Mouse (Mus musculus) mouse trophoblast stem cell (cell line): ENCODE data around the gene Pycard.
"Not testable (repeated sequence)": the region's sequence is repeated elsewhere in the genome, so short reads cannot be mapped to it uniquely, and the experiment has no call there.

Experiments used
- in situ Hi-C, 2 experiments: fragments of 300-500 bp; cut with MseI, MboI; formaldehyde crosslinking; loops; 2 replicates in 1 of 2; 3 replicates in 1 of 2; pipeline ENCODE4 v1.15.1; 2025

Pycard gene

DNA sequence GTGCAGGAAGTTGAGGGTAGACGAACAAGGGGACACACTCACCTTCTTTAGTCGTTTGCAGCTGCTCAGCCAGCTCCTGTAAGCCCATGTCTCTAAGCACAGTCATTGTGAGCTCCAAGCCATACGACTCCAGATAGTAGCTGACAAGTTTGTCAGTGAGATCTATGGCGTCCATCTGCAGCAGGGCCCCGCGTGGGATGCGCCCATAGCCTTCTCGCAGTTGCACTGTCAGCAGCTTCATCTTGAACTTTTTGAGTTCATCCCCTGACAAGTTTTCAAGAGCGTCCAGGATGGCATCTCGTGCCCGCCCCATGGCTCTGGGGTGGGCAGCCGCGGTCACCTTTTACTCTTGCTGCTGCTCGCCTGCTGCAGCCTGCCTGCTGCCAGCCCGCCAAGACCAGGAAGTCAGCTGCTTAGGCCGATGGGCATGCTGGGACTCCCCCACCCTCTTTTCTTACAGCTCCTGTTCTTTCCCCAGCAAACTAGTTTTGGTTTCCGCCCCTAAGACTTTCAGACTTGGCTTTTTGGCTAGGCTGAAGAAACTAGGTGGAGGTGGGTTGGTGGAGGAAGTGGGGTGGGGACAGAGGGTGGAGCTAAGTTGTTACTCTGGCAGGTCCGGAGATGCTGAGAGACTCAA, at the start of gene Pycard:
Gene Pycard, minus strand, starts transcription at position 527 of the 637 bp plus-strand sequence.
- in situ Hi-C loops, result no loop called here

DNA sequence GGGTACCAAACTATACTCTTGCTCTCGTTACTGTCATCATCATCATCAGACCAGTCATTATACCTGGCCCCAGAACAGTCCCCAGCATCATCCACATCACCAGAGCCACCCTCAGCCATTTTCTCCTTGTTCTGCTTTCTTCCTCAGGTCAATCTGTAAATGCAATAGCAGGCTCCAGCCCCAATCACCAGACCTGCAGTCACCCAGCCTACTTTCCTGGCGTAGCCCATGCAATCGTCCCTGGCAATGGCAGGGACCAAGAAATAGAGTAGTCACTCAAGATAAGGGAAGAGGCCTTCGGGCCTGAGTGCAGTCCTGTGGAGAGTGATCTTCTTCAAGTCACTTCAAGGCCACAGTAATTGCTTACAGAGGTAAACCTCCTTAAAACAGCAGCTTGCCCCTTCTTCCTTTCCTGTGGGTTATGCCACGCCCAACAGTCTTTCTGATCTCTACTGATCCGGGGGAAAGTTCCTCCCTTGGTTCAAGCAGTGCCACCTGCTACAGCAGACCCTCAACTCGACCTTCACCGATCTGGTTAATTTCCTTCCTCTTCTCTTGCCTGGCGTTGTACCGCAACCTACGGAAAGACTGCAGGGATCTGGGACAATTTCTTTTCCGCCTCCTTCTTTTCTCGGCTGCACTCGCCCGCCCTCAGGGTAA, 48.6 kb upstream of the Pycard start:
- in situ Hi-C loops, result not testable (repeated sequence)

DNA sequence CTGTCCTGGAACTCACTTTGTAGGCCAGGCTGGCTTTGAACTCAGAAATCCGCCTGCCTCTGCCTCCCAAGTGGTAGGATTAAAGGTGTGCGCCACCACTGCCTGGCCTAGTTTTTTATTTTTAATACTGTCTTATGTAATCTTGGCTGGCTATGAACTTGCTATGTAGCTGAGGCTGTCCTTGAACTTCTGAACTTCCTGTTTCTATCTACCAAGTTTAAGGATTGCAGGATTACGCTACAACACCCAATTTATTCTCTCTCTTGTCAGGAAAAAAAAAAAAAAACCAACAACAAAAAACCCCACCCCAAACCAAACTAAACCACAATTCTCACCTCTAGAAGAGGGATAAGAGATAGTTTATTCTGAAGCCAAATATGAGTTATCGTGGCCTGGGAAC, 39.9 kb upstream of the Pycard start:
- in situ Hi-C loops, result no loop called here

DNA sequence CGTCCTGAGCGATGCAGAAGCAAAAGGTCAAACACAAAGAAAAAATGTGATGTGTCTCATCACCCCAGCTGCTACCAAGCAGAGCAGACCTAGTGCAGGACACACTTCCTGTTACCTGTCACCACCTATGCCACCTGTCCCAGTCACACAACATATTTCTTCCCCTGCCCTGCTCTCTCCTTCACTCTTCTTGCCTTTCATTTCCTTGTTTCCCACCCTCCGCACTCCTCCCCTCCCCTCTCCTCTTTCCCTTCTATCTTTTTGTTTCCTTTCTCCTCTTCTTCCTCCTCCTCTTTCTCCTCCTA, 39.3 kb upstream of the Pycard start:
- in situ Hi-C loops, result no loop called here

DNA sequence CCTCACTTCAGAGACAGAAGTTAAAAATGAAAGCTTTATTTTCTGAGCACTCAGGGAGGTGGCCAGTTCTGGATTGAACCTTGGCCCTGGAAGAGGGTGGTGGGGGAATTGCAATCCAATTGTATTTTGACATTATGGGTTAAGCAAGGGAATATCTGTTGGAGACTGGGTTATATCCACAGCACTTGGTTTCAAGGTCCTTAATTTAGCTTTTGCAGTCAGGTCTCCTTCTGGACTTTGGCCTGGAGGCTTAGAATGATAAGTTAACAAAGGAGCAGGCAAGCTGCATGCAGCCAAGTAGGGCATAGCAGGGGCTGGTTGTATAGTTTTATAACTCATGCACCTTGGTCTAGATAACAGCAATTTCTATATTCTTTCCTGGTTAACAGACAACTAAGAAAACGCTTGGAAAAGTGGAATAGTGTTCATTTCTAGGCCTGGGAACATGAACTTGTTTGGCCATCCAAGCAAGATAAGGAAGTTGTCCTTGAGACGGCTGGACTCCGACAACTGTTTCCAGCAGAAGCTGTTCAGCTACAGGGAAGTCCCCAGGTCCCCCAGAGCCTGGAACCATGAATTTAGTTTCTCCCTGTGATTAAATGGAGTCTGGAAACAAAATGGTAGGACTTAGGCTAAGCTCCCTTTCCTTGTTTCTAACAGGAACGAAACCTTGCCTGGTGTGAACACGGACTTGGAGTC, 38.8 kb upstream of the Pycard start:
- in situ Hi-C loops, result no loop called here

DNA sequence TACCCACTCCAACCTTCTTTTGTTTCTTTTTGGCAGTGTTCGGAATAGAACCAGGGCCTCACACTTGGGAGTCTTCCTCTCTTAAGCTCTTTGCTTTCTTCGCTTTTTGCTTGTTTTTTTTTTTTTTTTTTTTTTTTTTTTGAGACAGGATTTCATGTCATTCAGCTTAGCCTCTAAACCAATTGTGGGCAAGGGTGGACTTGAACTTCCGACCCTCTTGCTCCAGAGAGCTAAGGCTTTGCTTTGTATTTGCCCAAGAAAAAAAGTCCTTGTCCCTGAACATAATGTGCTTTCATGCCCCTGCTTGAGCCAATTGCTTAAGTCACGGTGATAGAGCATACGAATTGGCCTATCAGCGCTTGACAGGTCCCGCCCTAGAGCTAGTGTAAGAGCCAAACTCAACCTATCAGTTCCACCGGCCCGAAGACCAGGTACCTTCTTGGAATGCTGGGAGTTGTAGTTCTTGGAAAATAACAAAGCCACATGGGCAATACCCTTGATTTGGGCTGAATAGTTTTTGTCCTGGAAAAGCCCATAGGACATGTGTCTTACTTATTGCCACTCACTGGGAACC, 37.8 kb upstream of the Pycard start:
- in situ Hi-C loops, result no loop called here

DNA sequence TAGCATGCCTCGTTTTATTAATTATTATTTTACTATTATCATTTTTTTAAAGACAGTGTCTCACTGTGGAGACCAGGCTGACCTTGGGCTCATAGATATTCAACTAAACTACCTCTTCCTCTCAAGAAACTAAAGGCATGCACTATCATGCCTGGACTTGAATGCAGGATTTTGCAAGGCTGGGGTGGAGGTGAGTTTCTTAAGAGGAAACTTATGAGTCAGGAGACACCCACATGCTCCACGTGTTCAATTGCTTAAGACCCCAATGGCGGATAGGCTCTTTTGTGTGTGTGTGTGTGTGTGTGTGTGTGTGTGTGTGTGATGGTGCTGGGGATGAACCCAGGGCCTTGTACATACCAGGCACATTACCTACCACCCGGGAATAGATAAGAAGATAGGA, 31.7 kb upstream of the Pycard start:
- in situ Hi-C loops, result no loop called here

DNA sequence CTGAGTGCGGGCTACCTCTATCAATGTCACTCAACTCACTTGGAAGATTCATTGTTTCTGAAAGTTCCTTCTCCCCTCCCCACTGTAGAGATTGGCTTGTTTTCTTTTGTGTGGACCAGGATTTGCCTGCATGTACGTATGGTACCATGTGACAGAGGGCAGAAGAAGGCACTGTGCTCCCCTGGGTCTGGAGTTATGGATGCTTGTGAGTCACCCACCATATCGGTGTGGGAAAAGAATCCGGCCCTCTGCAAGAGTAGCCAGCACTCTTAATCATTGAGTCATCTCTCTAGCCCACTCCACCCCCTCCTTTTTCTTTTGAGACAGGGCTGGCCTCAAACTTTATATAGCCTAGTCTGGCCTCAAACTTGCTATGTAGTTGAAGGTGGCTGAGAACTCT, 31.3 kb upstream of the Pycard start:
- in situ Hi-C loops, result no loop called here

DNA sequence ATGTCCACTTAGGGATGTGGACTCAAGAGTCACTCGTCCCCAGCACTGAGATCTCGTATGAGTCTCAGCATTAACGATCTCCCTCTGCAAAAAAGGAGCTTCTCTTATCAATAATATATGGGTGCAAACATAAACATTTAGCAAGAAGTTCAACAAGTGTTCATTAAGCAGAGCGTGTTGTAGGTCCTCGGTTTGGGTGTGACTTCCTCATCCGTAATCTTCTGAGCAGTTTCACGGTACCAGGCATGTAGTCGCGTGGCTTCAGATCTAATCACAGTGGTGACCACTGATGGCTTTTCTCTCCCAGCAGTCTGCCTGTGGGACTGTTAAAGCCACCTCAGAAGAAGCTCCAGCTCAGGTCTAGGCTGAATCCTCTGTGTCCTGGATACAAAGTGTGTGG, 30.7 kb upstream of the Pycard start:
- in situ Hi-C loops, result no loop called here

DNA sequence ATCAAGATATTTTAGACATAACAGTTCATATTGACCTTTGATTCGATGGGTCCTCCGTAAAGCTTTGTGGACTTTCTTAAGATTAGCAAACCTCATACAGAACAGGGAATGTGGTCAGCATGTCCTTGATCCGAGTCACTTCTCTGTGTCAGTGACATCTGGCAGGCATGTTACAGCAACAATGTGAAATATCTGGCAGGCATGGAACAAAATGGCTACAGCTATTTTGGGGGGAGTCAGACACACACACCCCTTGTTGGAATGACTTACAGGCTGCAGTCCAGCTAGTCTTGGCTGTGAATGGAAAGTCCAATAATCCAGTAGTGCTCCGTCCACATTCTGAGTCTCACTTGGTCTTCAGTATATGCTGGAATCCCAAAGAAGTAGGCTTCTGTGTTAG, 29.9 kb upstream of the Pycard start:
- in situ Hi-C loops, result no loop called here

DNA sequence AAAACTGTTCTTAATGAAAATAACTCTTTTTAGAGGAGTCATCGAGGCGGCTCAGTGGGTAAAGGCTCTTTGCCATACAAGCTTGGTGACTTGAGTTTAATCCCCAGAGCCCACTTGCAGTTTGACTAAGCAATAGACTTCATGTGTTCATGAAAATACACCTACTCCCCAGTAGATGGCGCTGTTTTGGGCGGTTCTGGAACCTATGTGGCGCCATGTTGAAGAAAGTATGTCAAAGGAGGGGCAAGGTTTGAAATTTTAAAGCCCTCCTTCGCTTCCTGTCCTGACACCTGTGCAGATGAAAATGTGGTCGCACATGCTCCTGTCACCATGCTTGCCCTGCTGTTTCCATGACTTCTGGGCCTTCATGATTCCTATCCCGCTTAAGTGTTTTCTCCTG, 29.3 kb upstream of the Pycard start:
- in situ Hi-C loops, result no loop called here

DNA sequence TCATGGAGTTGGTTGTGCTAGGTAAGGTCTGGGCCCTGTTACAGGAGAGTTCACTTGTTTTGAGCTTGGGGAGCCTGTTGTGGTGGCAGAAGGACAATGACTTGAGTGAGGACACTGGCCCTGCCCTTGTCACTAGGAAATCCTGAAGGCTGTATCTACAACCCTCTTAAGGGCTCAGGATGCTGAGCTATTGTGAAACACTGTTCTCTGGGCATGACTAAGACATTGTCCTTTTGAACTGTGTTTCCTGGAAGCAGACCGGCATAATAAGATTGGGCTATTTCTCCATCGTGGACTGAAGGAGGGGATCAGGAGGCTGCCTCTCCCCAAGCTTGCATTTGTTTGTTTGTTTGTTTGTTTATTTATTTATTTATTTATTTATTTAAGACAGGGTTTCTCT, 25.5 kb upstream of the Pycard start:
- in situ Hi-C loops, result loop anchor here (10.0 kb wide), 1 partner anchor 186 kb away; the partner anchor contains the start of gene Cox6a2 (in 2 of the 2)

DNA sequence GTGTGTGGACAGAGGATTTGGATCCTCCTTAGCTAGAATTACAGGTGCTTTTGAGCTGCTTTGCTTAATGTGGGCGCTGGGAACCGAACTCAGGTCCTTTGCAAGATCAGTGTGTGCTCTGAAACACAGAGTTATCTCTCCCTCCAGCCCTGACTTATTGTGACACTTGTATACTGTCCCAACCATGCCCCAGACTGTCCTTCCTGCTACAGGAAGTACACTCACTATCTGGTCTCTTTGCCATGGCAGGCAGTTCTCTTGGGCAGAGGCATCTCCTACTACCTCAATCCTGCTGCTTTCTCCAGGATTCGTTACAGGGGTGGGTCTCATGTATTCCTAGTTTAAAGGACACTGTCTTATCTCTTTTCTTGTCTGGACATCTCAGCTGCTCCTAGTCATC, 24.6 kb upstream of the Pycard start:
- in situ Hi-C loops, result loop anchor here (10.0 kb wide), 1 partner anchor 187 kb away; the partner anchor contains the start of gene Cox6a2 (in 2 of the 2)

DNA sequence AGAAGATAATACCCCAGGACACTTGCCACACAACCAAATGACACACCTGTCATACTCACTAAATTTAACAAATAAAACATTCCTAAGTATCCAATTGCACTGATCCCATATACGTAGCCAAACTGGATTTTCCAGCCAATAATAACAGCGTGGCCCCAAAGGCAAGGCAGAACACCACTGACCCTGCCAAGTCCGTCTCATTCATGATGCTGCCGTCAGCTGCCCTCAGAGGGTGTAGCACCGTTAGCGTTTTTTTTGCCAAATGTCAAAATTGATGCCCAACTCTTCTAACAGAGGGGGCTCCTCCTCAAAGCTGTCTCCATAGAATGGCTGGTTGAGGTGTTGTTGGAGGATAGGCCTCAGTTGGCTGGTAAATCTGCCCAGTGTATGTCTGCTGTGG, 23.0 kb upstream of the Pycard start:
- in situ Hi-C loops, result loop anchor here (10.0 kb wide), 1 partner anchor 188 kb away; the partner anchor contains the start of gene Cox6a2 (in 2 of the 2)

DNA sequence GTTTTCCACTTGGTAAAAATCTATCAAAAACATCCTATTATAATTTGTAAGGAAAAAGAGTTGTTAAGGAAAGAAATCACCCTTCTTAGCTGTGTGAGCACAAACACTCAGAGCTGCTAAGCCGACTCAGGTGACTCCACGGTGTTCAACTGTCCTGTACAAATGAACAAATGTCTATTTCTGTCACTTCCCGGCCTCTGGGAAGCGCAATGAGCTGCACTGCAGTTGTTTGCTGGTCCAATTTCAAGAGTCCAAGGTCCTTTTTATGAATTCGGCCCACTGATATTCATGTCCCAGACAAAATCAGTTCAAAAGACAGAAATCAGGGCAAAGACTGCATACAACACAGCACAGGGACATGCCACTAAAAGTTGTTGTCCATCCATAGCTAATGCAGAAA, 22.5 kb upstream of the Pycard start:
- in situ Hi-C loops, result loop anchor here (10.0 kb wide), 1 partner anchor 189 kb away; the partner anchor contains the start of gene Cox6a2 (in 2 of the 2)

DNA sequence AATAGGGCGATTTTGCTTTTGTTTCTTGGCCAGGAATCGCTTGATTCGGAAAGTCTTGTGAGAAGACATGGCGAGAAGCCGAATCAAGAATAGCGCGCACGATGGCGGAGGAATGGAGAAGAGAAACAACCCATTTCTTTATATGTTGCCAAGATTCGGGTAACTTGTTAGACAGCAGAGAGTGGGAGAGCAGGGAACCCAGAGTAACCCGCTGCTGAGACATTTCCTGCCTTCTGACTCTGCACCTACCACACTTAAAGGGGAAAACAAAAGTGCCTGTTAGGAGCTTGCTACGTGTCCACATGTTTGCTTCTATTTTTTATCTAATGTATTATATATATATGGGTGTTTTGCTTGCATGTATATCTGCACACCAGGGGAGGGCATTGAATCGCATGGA, 19.4 kb upstream of the Pycard start:
- in situ Hi-C loops, result loop anchor here (10.0 kb wide), 1 partner anchor 192 kb away; the partner anchor contains the start of gene Cox6a2 (in 2 of the 2)

DNA sequence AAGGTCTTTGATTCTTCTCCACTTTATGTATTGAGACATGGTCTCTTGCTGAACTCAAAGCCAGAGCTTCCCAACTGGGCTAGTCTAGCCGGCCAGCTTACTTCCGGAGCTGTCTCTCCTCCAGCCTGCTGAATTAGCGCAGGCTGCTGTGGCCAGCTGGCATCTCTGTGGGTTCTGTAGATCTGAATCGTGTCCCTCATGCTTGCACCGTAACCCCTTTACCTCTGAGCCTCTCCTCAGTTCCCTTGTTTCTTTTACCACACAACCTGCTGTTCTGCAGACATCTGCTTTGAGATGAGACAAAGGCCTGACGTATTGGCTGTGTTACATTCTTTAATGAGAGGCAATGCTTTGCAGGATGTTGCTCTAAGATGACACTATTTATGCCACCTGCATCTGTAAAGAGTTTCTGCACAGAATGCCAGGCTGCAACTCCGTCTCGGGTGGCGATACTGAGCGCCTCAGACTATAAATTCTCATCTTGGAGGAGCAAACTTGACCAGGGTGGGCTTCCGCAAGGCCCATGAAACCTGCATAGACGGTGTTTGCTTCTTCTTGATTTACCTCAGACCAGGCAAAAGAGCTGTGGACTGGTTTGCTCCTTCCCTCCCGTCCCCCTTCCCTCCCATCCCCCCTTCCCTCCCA, 18.6 kb upstream of the Pycard start:
- in situ Hi-C loops, result loop anchor here (10.0 kb wide), 1 partner anchor 193 kb away; the partner anchor contains the start of gene Cox6a2 (in 2 of the 2)

DNA sequence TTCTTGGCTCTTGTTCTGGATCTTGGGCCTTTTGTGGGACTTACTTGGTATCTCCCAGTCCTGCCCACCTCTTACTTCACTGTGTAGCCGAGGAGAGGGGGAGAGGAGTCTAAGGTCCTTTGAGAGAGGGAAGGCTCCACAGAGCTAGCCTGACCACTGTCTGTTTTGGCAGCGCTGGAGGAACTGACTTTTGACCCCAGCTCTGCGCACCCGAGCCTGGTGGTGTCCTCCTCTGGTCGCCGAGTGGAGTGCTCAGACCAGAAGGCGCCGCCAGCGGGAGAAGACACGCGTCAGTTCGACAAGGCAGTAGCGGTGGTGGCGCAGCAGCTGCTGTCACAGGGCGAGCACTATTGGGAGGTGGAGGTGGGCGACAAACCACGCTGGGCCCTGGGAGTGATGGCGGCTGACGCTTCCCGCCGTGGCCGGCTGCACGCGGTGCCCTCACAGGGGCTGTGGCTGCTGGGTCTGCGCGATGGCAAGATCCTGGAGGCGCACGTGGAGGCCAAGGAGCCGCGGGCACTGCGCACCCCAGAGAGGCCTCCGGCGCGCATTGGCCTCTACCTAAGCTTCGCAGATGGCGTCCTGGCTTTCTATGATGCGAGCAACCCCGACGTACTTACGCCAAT, 16.2 kb upstream of the Pycard start:
- in situ Hi-C loops, result loop anchor here (10.0 kb wide), 1 partner anchor 195 kb away; the partner anchor contains the start of gene Cox6a2 (in 2 of the 2)

DNA sequence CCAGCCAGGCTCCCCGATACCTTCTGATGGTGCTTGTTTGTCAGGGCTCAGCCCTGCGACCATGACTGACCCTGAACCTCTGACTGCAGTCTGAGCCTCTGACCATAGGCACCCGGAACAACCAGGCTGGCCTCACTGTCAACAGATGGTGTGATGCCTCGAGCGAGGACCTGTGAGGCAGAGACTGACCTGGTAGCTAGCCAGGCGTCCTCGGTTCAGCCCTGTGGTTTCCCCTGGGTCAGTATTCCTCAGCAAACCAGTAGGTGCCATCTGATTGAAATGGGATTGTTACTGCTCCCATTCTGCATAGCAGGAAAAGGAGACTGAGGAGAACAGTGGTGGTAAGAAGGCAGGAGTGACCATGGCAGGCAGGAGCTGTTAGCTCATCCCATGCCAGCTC, 12.5 kb upstream of the Pycard start:
- in situ Hi-C loops, result no loop called here

DNA sequence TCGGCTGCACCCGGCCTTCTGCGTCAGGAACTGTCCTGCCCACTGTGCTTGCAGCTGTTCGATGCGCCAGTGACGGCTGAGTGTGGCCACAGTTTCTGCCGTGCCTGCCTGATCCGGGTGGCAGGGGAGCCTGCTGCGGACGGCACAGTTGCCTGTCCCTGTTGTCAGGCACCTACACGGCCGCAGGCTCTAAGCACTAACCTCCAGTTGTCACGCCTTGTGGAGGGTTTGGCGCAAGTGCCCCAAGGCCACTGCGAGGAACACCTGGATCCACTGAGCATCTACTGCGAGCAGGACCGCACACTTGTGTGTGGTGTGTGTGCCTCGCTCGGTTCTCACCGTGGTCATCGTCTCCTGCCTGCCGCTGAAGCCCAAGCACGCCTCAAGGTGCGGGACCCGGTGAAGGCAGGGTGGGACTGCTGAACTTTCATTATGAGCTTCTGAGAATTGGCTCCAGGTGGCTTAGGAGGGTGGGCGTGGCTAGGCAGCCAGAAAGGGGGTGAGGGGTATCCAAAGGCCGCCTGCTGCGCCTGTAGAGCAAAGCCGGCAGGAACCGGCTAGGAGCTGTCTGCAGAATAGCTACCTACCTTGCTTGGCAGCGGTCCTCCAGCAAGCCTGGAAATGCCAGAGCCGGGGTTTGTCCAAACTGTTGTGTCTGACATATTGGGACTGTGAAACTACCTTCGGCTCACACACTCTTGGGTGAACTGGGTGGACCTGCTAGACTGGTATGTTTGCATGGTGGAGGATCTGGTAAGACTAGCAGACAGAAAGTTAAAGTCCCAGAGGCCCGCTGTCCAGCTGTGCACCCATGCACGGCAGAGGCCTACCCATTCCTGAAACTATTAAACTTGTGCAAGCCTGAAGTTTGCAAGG, 11.1 kb upstream of the Pycard start:
- in situ Hi-C loops, result no loop called here
